Mouse (Mus musculus) common myeloid progenitor, adult 5-6 weeks (primary cell): ENCODE results near the gene Slc15a3. TPM values are rescaled to one million over a fixed set of nuclear protein-coding genes. Genes with fewer than 3 reads are reported as not detected.
A peak's percentile ranks its signal among the peaks of the same experiment; 100 is the strongest.

Experiments used
- ATAC-seq: replicated peaks from 2 replicates; pipeline ENCODE4 v1.8.0; 2016; ENCODE audit warnings: low read depth, mild to moderate bottlenecking, moderate TSS enrichment, inconsistent platforms; ENCODE audit not compliant: poor library complexity, severe bottlenecking
- total RNA-seq: library from RNA; stranded (forward); fragments of 200-1000, 187-1606 nt; gene quantifications from 2 replicates; pipeline ENCODE4 v1.2.3, GENCODE M21; 2017

Slc15a3 gene
- total RNA-seq, 1 experiment from 2014 or later = not detected

DNA sequence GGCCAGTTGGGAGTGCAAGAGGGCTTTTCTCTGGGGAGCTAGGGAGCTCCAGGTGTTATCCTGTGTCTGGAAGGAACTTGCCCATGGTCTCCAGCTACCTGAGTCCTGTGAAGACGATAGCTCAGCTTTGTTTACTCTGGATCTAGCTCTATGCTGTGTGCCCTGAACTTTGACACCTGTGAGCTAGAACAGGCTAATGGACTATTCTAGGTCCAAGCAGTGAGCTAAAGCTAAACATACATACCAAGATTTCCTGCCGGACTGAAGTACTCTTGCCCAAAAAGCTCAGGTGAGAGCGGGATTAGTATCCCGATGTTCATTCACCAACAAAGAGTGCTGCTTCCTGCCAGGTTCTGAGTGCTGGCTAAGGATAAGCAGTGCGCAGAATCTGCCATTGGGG is 65.0 kb downstream of the Slc15a3 start:
- no peak for ATAC-seq

GRCm38 (mm10) chr19:10904927-10905727 is 65.6 kb downstream of the Slc15a3 start:
- ATAC-seq = no peak

- no peak for ATAC-seq
Observed at GRCm38 (mm10) chr19:10905728-10906000, 66.1 kb downstream of the Slc15a3 start.

- ATAC-seq = peak; percentile 69
Observed at GRCm38 (mm10) chr19:10907891-10908290, 68.4 kb downstream of the Slc15a3 start.

Other genes with a start within 250 kb of the Slc15a3 start
- 424 and 475 TPM in 2 replicates for gene Ddb1, start 234.4 kb upstream of the Slc15a3 start, total RNA-seq
- gene Tkfc, start 234.1 kb upstream of the Slc15a3 start, total RNA-seq = 3.5 and 7.3 TPM in 2 replicates
- not detected in 2 replicates for gene Vwce, start 205.5 kb upstream of the Slc15a3 start, total RNA-seq
- not detected in 2 replicates for gene Pga5, start 161.7 kb upstream of the Slc15a3 start, total RNA-seq
- gene Vps37c, start 151.0 kb upstream of the Slc15a3 start, total RNA-seq = 6.5 and 11.5 TPM in 2 replicates
- gene Cd5, start 100.7 kb upstream of the Slc15a3 start, total RNA-seq = 0.53 TPM in 1 of 2 replicates, not detected in the other
- gene Cd6, start 9.7 kb upstream of the Slc15a3 start, total RNA-seq = 0.46 and 0.87 TPM in 2 replicates
- 0.19 and 0.46 TPM in 2 replicates for gene Tmem132a, start 30.2 kb downstream of the Slc15a3 start, total RNA-seq
- 16.2 and 24.7 TPM in 2 replicates for gene Tmem109, start 42.3 kb downstream of the Slc15a3 start, total RNA-seq
- 121 and 140 TPM in 2 replicates for gene Prpf19, start 55.5 kb downstream of the Slc15a3 start, total RNA-seq
- gene Zp1, start 80.9 kb downstream of the Slc15a3 start, total RNA-seq = not detected in 2 replicates
- 0.23 TPM in 1 of 2 replicates, not detected in the other for gene Ptgdr2, start 97.4 kb downstream of the Slc15a3 start, total RNA-seq
- 13.9 and 21.4 TPM in 2 replicates for gene Ccdc86, start 109.5 kb downstream of the Slc15a3 start, total RNA-seq
- gene Ms4a10, start 134.9 kb downstream of the Slc15a3 start, total RNA-seq = not detected in 2 replicates
- gene Ms4a15, start 153.5 kb downstream of the Slc15a3 start, total RNA-seq = not detected in 2 replicates
- not detected in 2 replicates for gene Ms4a18, start 178.3 kb downstream of the Slc15a3 start, total RNA-seq
- not detected in 2 replicates for gene Ms4a8a, start 241.4 kb downstream of the Slc15a3 start, total RNA-seq